Mouse (Mus musculus): ENCODE data around the gene 9030025P20Rik. TPM values are rescaled to one million over a fixed set of nuclear protein-coding genes. Genes with fewer than 3 reads are reported as not detected.
A peak's percentile ranks its signal among the peaks of the same experiment; 100 is the strongest.
"Not testable (repeated sequence)": the region's sequence is repeated elsewhere in the genome, so short reads cannot be mapped to it uniquely, and the experiment has no call there.

Gene 9030025P20Rik
- total RNA-seq, 1 experiment from 2014 or later: 18.3 TPM

- not testable (repeated sequence) for ATAC-seq (ENCODE audit: extremely low read depth, insufficient number of reproducible peaks, low FRiP score, poor library complexity, severe bottlenecking)
Observed at GRCm38 (mm10) chr17:14968373-14968913, 9.8 kb upstream of the 9030025P20Rik start.

DNA sequence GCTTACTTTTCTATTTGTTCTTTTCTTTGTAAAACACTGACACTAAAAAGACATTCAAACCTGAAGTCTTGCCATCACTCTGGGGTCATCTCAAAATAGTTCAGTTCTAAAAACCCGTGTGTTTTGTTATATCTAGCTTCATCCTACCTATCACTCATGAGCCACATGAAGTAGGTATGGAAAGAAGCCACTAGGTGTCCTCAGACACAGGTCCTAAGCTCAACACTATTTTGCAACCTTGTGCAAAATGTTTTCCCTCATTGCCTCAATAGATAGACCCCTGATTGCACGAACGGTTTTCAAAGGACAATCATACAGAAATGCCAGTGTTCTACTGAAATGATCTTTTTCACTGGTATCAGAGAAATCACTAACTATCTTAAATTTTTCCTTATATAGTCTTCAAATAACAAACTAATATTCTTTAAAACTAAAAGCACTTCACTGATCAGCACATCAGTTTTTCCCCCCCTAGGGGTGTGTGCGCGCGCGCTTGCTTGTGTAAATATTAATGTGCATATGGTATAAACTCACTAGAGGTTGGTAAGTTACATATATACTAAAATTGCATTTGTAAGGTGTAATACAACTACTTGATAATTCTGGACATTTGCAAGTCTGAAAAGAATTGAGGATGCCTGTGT lies 428 bp upstream of the 9030025P20Rik start:
- peak; percentile 76 for ATAC-seq (ENCODE audit: extremely low read depth, insufficient number of reproducible peaks, low FRiP score, poor library complexity, severe bottlenecking)

- ATAC-seq (ENCODE audit: extremely low read depth, insufficient number of reproducible peaks, low FRiP score, poor library complexity, severe bottlenecking): not testable (repeated sequence)
Observed at GRCm38 (mm10) chr17:14990116-14990702, 11.9 kb downstream of the 9030025P20Rik start.

- ATAC-seq (ENCODE audit: extremely low read depth, insufficient number of reproducible peaks, low FRiP score, poor library complexity, severe bottlenecking): not testable (repeated sequence)
Observed at GRCm38 (mm10) chr17:14992522-14993138, 14.4 kb downstream of the 9030025P20Rik start.

- ATAC-seq (ENCODE audit: extremely low read depth, insufficient number of reproducible peaks, low FRiP score, poor library complexity, severe bottlenecking): peak; percentile 49
Observed at GRCm38 (mm10) chr17:14993139-14993832, 15.0 kb downstream of the 9030025P20Rik start.

DNA sequence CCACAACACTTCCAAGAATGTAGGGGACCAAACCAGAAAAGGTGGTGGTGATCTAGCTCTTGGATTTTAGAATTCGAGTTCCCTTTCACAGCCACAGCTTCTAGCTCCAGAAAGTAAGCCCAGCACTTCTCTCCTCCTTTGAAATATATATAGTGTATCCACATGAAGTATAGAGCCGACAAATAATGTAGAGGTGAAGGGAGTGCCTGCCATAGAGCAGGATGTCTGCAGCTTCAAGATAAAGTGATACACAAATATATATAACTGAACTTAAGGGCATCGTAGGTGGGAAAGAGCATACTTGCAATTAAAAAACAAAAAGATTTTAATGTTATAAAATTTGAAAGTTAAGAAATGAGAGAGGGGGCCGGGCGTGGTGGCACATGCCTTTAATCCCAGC lies 15.9 kb downstream of the 9030025P20Rik start:
- ATAC-seq (ENCODE audit: extremely low read depth, insufficient number of reproducible peaks, low FRiP score, poor library complexity, severe bottlenecking): not testable (repeated sequence)

DNA sequence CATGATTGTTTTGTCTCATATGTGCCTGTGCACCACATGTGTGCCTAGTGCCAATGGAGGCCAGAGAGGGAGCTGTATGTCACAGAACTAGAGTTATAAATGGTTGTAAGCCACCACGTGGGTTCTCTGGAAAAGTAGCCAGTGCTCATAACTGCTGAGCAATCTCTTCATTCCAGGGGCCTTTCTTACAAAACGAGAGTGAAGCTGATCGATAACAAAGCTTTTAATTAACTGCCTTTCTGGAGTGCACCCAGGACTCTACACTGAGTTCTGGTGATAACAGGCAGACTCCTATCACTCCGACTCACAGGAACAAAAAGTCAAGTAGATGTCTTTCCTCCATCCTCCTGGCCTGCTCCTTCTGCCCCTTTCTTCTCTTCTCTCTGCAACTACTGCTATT lies 21.8 kb downstream of the 9030025P20Rik start:
- not testable (repeated sequence) for ATAC-seq (ENCODE audit: extremely low read depth, insufficient number of reproducible peaks, low FRiP score, poor library complexity, severe bottlenecking)

DNA sequence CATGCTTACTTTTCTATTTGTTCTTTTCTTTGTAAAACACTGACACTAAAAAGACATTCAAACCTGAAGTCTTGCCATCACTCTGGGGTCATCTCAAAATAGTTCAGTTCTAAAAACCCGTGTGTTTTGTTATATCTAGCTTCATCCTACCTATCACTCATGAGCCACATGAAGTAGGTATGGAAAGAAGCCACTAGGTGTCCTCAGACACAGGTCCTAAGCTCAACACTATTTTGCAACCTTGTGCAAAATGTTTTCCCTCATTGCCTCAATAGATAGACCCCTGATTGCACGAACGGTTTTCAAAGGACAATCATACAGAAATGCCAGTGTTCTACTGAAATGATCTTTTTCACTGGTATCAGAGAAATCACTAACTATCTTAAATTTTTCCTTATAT lies 30.8 kb downstream of the 9030025P20Rik start:
- peak; percentile 76 for ATAC-seq (ENCODE audit: extremely low read depth, insufficient number of reproducible peaks, low FRiP score, poor library complexity, severe bottlenecking)

GRCm38 (mm10) chr17:15009706-15010413 lies 31.6 kb downstream of the 9030025P20Rik start, which contains the start of gene Gm3435:
Gm3435 (plus strand) TSS chr17:15010176.
- ATAC-seq (ENCODE audit: extremely low read depth, insufficient number of reproducible peaks, low FRiP score, poor library complexity, severe bottlenecking): peak; percentile 96

- ATAC-seq (ENCODE audit: extremely low read depth, insufficient number of reproducible peaks, low FRiP score, poor library complexity, severe bottlenecking): not testable (repeated sequence)
Observed at GRCm38 (mm10) chr17:15021503-15022220, 43.4 kb downstream of the 9030025P20Rik start.

DNA sequence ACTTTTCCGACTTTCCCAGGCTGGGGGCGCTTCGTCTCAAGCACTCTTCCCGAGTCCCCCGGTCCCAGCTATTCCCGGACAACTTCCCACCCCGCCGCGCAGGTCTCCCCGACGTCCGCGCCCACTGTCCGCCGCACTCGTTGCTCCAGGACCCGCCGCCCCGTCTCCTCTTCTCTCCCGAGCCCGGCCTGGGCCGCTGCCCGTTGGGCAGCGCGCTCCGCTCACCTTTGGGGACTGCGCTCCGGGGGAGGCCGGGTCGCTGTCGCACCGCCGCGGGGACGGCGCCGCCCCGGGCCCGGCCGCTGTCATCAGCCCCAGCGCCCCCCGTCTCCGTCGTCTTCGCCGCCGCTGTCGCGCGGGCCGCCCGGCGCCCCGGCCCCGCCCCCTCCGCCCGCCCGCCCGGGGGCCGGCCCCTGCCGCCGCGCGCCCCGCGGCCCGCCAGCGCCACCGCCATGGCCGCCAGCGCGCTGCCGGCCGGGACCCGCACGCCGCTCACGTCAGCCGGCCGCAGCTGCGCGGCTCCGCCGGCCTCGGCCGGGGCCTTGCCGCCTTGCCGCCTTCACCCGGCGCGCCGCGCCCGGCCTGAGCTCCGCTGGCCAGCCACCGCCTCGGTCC lies 45.7 kb downstream of the 9030025P20Rik start:
- 0 out of 2 replicates have a peak, but pooled peaks have one; percentile 2 for ATAC-seq (ENCODE audit: extremely low read depth, insufficient number of reproducible peaks, low FRiP score, poor library complexity, severe bottlenecking)

GRCm38 (mm10) chr17:15024502-15025193 lies 46.4 kb downstream of the 9030025P20Rik start:
- peak; percentile 51 for ATAC-seq (ENCODE audit: extremely low read depth, insufficient number of reproducible peaks, low FRiP score, poor library complexity, severe bottlenecking)

GRCm38 (mm10) chr17:15025513-15025912 lies 47.2 kb downstream of the 9030025P20Rik start:
- not testable (repeated sequence) for ATAC-seq (ENCODE audit: extremely low read depth, insufficient number of reproducible peaks, low FRiP score, poor library complexity, severe bottlenecking)

DNA sequence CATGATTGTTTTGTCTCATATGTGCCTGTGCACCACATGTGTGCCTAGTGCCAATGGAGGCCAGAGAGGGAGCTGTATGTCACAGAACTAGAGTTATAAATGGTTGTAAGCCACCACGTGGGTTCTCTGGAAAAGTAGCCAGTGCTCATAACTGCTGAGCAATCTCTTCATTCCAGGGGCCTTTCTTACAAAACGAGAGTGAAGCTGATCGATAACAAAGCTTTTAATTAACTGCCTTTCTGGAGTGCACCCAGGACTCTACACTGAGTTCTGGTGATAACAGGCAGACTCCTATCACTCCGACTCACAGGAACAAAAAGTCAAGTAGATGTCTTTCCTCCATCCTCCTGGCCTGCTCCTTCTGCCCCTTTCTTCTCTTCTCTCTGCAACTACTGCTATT lies 53.1 kb downstream of the 9030025P20Rik start:
- not testable (repeated sequence) for ATAC-seq (ENCODE audit: extremely low read depth, insufficient number of reproducible peaks, low FRiP score, poor library complexity, severe bottlenecking)

DNA sequence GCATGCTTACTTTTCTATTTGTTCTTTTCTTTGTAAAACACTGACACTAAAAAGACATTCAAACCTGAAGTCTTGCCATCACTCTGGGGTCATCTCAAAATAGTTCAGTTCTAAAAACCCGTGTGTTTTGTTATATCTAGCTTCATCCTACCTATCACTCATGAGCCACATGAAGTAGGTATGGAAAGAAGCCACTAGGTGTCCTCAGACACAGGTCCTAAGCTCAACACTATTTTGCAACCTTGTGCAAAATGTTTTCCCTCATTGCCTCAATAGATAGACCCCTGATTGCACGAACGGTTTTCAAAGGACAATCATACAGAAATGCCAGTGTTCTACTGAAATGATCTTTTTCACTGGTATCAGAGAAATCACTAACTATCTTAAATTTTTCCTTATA lies 62.2 kb downstream of the 9030025P20Rik start:
- peak; percentile 77 for ATAC-seq (ENCODE audit: extremely low read depth, insufficient number of reproducible peaks, low FRiP score, poor library complexity, severe bottlenecking)

Data from neutrophil, adult 5-6 weeks (primary cell).